Mouse (Mus musculus) kidney, embryonic 14.5 days (tissue): ENCODE measurements around the gene Smad9. TPM values are rescaled to one million over a fixed set of nuclear protein-coding genes. Genes with fewer than 3 reads are reported as not detected.

ENCODE experiments used
- ATAC-seq: fragments of 200-750 bp; cut with Nextera tagmentation; 2 replicates; pipeline ENCODE4 v1.8.0; 2017; ENCODE audit warnings: moderate number of reproducible peaks, mild to moderate bottlenecking, moderate TSS enrichment, moderate library complexity; ENCODE audit not compliant: low FRiP score, low TSS enrichment
- H3K27ac ChIP-seq: fragments of 300-500 bp; sonication (generic); 2 replicates; pipeline ENCODE4 v1.5.1; 2014; ENCODE audit warnings: low read depth, mild to moderate bottlenecking, low read length, moderate library complexity, mixed read lengths
- H3K27me3 ChIP-seq: fragments of 300-500 bp; sonication (generic); 2 replicates; pipeline ENCODE4 v1.6.1; 2014; ENCODE audit warnings: mild to moderate bottlenecking, low read length; ENCODE audit not compliant: control insufficient read depth, insufficient read depth
- H3K36me3 ChIP-seq: fragments of 300-500 bp; sonication (generic); 2 replicates; pipeline ENCODE4 v1.6.1; 2014; ENCODE audit warnings: low read length, mixed read lengths; ENCODE audit not compliant: control insufficient read depth, insufficient read depth
- H3K4me1 ChIP-seq: fragments of 300-500 bp; sonication (generic); 2 replicates; pipeline ENCODE4 v1.6.1; 2014; ENCODE audit warnings: low read length, mixed read lengths; ENCODE audit not compliant: control insufficient read depth, insufficient read depth
- H3K4me2 ChIP-seq: fragments of 300-500 bp; sonication (generic); replicated peaks from 2 replicates; pipeline ENCODE4 v1.6.1; 2014; ENCODE audit warnings: low read depth, mild to moderate bottlenecking, low read length
- H3K4me3 ChIP-seq: fragments of 300-500 bp; sonication (generic); 2 replicates; pipeline ENCODE4 v1.5.1; 2014; ENCODE audit warnings: mild to moderate bottlenecking, low read length
- H3K9ac ChIP-seq: fragments of 300-500 bp; sonication (generic); 2 replicates; pipeline ENCODE4 v1.6.1; 2014; ENCODE audit warnings: low read depth, mild to moderate bottlenecking, low read length, moderate library complexity
- H3K9me3 ChIP-seq: fragments of 300-500 bp; sonication (generic); 2 replicates; pipeline ENCODE4 v1.6.1; 2016; ENCODE audit warnings: low read length; ENCODE audit not compliant: control insufficient read depth
- WGBS: fragments of 180-500 bp; shearing (Covaris S2); extraction: QIAGEN DNeasy Blood & Tissue Kit; methylation state at CpG from one replicate; pipeline ENCODE4 v1.1.7; 2014; 5-methylcytosine and 5-hydroxymethylcytosine counted together
- polyA plus RNA-seq: library from polyadenylated mRNA; unstranded; fragments of >200 nt; fragmentation: Nextera tagmentation; extraction: Ambion mirVana; gene quantifications from 2 replicates; pipeline ENCODE4 v1.2.1, GENCODE M21; 2014

The Smad9 gene
- polyA plus RNA-seq, 1 experiment from 2014 or later: 1.8 TPM

GRCm38 (mm10) chr3:54766034-54766433, 10.7 kb downstream of the Smad9 start:
- Histone ChIP-seq H3K9ac (no peak overlapping the region), H3K4me1 (no peaks in the 10 kb centered on the region), H3K9me3 (no peaks in the 10 kb centered on the region), H3K4me2 (no peak overlapping the region), H3K36me3 (no peaks in the 10 kb centered on the region), H3K27ac (no peak overlapping the region), H3K27me3 (no peaks in the 10 kb centered on the region), H3K4me3 (no peak overlapping the region)
- ATAC-seq: no peak
- 79% methylated on average over 14 of the region's 14 CpGs for WGBS

- Histone ChIP-seq H3K36me3 (no peaks in the 10 kb centered on the region), H3K4me3 (no peak overlapping the region), H3K4me1 (no peaks in the 10 kb centered on the region), H3K9me3 (no peaks in the 10 kb centered on the region), H3K27me3 (no peaks in the 10 kb centered on the region), H3K4me2 (no peak overlapping the region), H3K9ac (no peak overlapping the region), H3K27ac (no peak overlapping the region)
- no peak for ATAC-seq
- 70% methylated on average over 5 of the region's 5 CpGs for WGBS
Observed at GRCm38 (mm10) chr3:54766811-54767210, 11.4 kb downstream of the Smad9 start.

- 0 out of 2 replicates have a peak, but pooled peaks cover 2% of the 10 kb centered on the region for H3K9me3 ChIP-seq
- H3K4me1 ChIP-seq: no peaks in the 10 kb centered on the region
- no peak overlapping the region for H3K4me2 ChIP-seq
- H3K27me3 ChIP-seq: no peaks in the 10 kb centered on the region
- no peak overlapping the region for H3K4me3 ChIP-seq
- no peak overlapping the region for H3K9ac ChIP-seq
- H3K36me3 ChIP-seq: no peaks in the 10 kb centered on the region
- no peak overlapping the region for H3K27ac ChIP-seq
- no peak for ATAC-seq
- WGBS: 89% methylated on average over 8 of the region's 8 CpGs
Observed at GRCm38 (mm10) chr3:54768592-54768991, 13.2 kb downstream of the Smad9 start.

- Histone ChIP-seq H3K36me3 (no peaks in the 10 kb centered on the region), H3K4me1 (no peaks in the 10 kb centered on the region), H3K4me3 (no peak overlapping the region), H3K27ac (no peak overlapping the region), H3K4me2 (no peak overlapping the region), H3K27me3 (no peaks in the 10 kb centered on the region), H3K9ac (no peak overlapping the region), H3K9me3 (0 out of 2 replicates have a peak, but pooled peaks cover 4% of the 10 kb centered on the region)
- no peak for ATAC-seq
- 79% methylated on average over 17 of the region's 17 CpGs for WGBS
Observed at GRCm38 (mm10) chr3:54769349-54770275, 14.2 kb downstream of the Smad9 start.

GRCm38 (mm10) chr3:54773613-54774012, 18.2 kb downstream of the Smad9 start:
- no peak overlapping the region for H3K9ac ChIP-seq
- no peak overlapping the region for H3K4me2 ChIP-seq
- no peaks in the 10 kb centered on the region for H3K27me3 ChIP-seq
- no peaks in the 10 kb centered on the region for H3K36me3 ChIP-seq
- ATAC-seq: no peak
- no peaks in the 10 kb centered on the region for H3K4me1 ChIP-seq
- no peak overlapping the region for H3K27ac ChIP-seq
- 85% methylated on average over 6 of the region's 6 CpGs for WGBS
- 0 out of 2 replicates have a peak, but pooled peaks cover 4% of the 10 kb centered on the region for H3K9me3 ChIP-seq
- no peak overlapping the region for H3K4me3 ChIP-seq

- 71% methylated on average over 7 of the region's 7 CpGs for WGBS
- Histone ChIP-seq H3K9me3 (0 out of 2 replicates have a peak, but pooled peaks cover 4% of the 10 kb centered on the region), H3K27me3 (no peaks in the 10 kb centered on the region), H3K27ac (no peak overlapping the region), H3K9ac (no peak overlapping the region), H3K4me3 (no peak overlapping the region), H3K4me1 (no peaks in the 10 kb centered on the region), H3K4me2 (no peak overlapping the region), H3K36me3 (no peaks in the 10 kb centered on the region)
- no peak for ATAC-seq
Observed at GRCm38 (mm10) chr3:54775989-54776631, 20.7 kb downstream of the Smad9 start.

- H3K27me3 ChIP-seq: no peaks in the 10 kb centered on the region
- H3K4me1 ChIP-seq: no peaks in the 10 kb centered on the region
- peaks cover 11% of the 10 kb centered on the region; the same call in 1 of the 2 replicates for H3K36me3 ChIP-seq
- H3K9me3 ChIP-seq: peaks cover 6% of the 10 kb centered on the region
- WGBS: 72% methylated on average over 2 of the region's 2 CpGs
- H3K4me3 ChIP-seq: no peak overlapping the region
- no peak overlapping the region for H3K9ac ChIP-seq
- no peak overlapping the region for H3K4me2 ChIP-seq
- H3K27ac ChIP-seq: no peak overlapping the region
- 0 out of 2 replicates have a peak, but pooled peaks have one; percentile 12 for ATAC-seq
Observed at GRCm38 (mm10) chr3:54790601-54791000, 35.2 kb downstream of the Smad9 start.

- H3K27me3 ChIP-seq: no peaks in the 10 kb centered on the region
- no peak for ATAC-seq
- no peak overlapping the region for H3K27ac ChIP-seq
- H3K36me3 ChIP-seq: peaks cover 3% of the 10 kb centered on the region; the same call in 1 of the 2 replicates
- H3K9ac ChIP-seq: no peak overlapping the region
- no peak overlapping the region for H3K4me3 ChIP-seq
- WGBS: 71% methylated on average over 10 of the region's 10 CpGs
- H3K9me3 ChIP-seq: peaks cover 6% of the 10 kb centered on the region
- no peaks in the 10 kb centered on the region for H3K4me1 ChIP-seq
- H3K4me2 ChIP-seq: no peak overlapping the region
Observed at GRCm38 (mm10) chr3:54791822-54792677, 36.7 kb downstream of the Smad9 start.
